Mouse (Mus musculus): ENCODE data around the gene Olfr71. TPM values are rescaled to one million over a fixed set of nuclear protein-coding genes. Genes with fewer than 3 reads are reported as not detected.

Olfr71 gene
- polyA plus RNA-seq, 1 experiment from 2014 or later: not detected

GRCm38 (mm10) chr4:43724764-43725163, 14.7 kb upstream of the Olfr71 start:
- H3K9me3 ChIP-seq (replicated peaks; ENCODE audit: control insufficient read depth, low read length): no peaks in the 10 kb centered on the region
- no peak overlapping the region for H3K4me2 ChIP-seq
- H3K27me3 ChIP-seq (ENCODE audit: control insufficient read depth, insufficient read depth, low read length): no peaks in the 10 kb centered on the region
- no peak overlapping the region for H3K27ac ChIP-seq (ENCODE audit: low read depth, low read length)
- H3K4me3 ChIP-seq (ENCODE audit: low read depth, low read length): no peak overlapping the region
- ATAC-seq (replicated peaks; ENCODE audit: insufficient number of reproducible peaks, low FRiP score, low TSS enrichment): no peak
- no peak overlapping the region for H3K9ac ChIP-seq (ENCODE audit: low read depth, low read length)
- 10% methylated on average over 1 of the region's 1 CpGs for WGBS (ENCODE audit: insufficient replicate concordance)
- H3K4me1 ChIP-seq (ENCODE audit: control insufficient read depth, insufficient read depth, low read length): peaks cover 31% of the 10 kb centered on the region
- no peaks in the 10 kb centered on the region for H3K36me3 ChIP-seq (ENCODE audit: control insufficient read depth, insufficient read depth, low read length)

GRCm38 (mm10) chr4:43722191-43722590, 12.1 kb upstream of the Olfr71 start:
- 82% methylated on average over 4 of the region's 4 CpGs for WGBS (ENCODE audit: insufficient replicate concordance)
- no peak overlapping the region for H3K4me2 ChIP-seq
- no peak for ATAC-seq (replicated peaks; ENCODE audit: insufficient number of reproducible peaks, low FRiP score, low TSS enrichment)
- H3K27ac ChIP-seq (ENCODE audit: low read depth, low read length): no peak overlapping the region
- no peaks in the 10 kb centered on the region for H3K36me3 ChIP-seq (ENCODE audit: control insufficient read depth, insufficient read depth, low read length)
- H3K27me3 ChIP-seq (ENCODE audit: control insufficient read depth, insufficient read depth, low read length): no peaks in the 10 kb centered on the region
- no peaks in the 10 kb centered on the region for H3K9me3 ChIP-seq (replicated peaks; ENCODE audit: control insufficient read depth, low read length)
- H3K9ac ChIP-seq (ENCODE audit: low read depth, low read length): no peak overlapping the region
- H3K4me3 ChIP-seq (ENCODE audit: low read depth, low read length): no peak overlapping the region
- H3K4me1 ChIP-seq (ENCODE audit: control insufficient read depth, insufficient read depth, low read length): peaks cover 6% of the 10 kb centered on the region

DNA sequence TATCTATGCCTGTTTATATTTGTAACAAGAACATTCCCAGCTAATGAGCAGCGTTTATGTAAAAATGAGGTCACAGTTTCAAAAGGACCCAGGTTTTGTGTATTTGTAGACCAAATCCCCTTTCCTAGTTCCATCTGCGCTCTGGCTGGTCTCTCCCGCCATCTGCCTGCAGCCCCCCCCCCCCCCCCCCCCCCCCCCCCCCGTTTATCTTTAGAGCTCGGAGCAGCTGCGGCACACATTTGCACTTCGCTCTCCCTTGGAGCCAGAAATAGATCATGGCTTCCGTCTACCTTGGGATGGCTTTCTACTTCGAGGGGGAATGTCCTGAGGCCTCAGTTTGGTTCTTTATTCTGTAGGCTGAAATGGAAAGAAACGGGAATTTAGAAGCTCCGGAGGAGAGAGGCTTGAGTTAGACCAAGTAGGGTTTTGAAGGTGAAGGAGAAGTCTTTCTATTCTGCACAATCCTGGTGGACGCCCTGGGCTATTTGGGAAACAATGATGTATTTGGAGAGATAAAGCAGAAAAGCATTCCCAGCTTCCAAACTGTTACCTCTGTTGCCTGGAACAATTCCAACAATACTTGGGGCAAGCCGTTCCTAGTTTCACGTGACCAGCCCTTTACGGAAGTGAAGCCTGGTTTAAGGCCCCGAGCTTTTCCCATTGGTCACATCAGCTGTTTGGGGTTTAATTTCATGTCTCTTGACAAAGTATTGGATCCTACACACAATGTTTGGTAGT, 10.6 kb upstream of the Olfr71 start:
- 44% methylated on average over 14 of the region's 16 CpGs for WGBS (ENCODE audit: insufficient replicate concordance)
- Histone ChIP-seq H3K4me3 (ENCODE audit: low read depth, low read length) (no peak overlapping the region), H3K4me1 (ENCODE audit: control insufficient read depth, insufficient read depth, low read length) (no peaks in the 10 kb centered on the region; the same call in 1 of the 2 replicates), H3K27me3 (ENCODE audit: control insufficient read depth, insufficient read depth, low read length) (no peaks in the 10 kb centered on the region), H3K27ac (ENCODE audit: low read depth, low read length) (peak overlapping the region; percentile 57), H3K9ac (ENCODE audit: low read depth, low read length) (no peak overlapping the region), H3K9me3 (replicated peaks; ENCODE audit: control insufficient read depth, low read length) (no peaks in the 10 kb centered on the region), H3K36me3 (ENCODE audit: control insufficient read depth, insufficient read depth, low read length) (no peaks in the 10 kb centered on the region), H3K4me2 (peak overlapping the region; percentile 22; the same call in 1 of the 2 replicates)
- no peak for ATAC-seq (replicated peaks; ENCODE audit: insufficient number of reproducible peaks, low FRiP score, low TSS enrichment)

DNA sequence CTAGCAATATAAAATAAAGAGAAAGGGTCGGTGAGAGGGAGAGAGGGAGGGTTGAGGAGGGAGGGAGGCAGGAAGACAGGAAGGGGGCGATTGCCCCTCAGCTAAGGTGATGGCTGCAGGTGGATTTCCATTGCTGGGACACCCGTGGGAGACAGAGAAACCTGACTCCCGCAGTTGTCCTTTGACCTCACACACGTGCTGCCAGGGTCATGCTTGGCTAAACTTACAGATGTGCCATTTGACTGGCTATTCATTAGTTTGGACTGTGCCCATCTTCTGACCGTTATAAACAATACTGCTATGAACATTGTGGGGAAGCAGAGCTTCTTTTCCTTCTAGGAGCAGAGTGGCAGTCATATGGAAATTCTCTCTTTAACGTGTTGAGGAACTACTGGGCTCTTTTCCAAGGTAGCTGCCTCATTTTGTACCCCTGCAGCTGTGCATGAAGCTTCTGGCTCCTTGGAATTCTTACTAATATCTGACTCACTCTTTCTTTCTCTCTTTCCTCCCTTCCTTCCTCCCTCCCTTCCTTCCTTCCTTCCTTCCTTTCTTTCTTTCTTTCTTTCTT, 3.7 kb upstream of the Olfr71 start:
- H3K9ac ChIP-seq (ENCODE audit: low read depth, low read length): no peak overlapping the region
- 48% methylated on average over 7 of the region's 7 CpGs for WGBS (ENCODE audit: insufficient replicate concordance)

GRCm38 (mm10) chr4:43711821-43712220, 1.8 kb upstream of the Olfr71 start:
- no peaks in the 10 kb centered on the region for H3K36me3 ChIP-seq (ENCODE audit: control insufficient read depth, insufficient read depth, low read length)
- no peak overlapping the region for H3K27ac ChIP-seq (ENCODE audit: low read depth, low read length)
- H3K4me3 ChIP-seq (ENCODE audit: low read depth, low read length): no peak overlapping the region
- H3K4me1 ChIP-seq (ENCODE audit: control insufficient read depth, insufficient read depth, low read length): 0 out of 2 replicates have a peak, but pooled peaks cover 4% of the 10 kb centered on the region
- WGBS (ENCODE audit: insufficient replicate concordance): 4% methylated on average over 2 of the region's 2 CpGs
- H3K9ac ChIP-seq (ENCODE audit: low read depth, low read length): no peak overlapping the region
- H3K4me2 ChIP-seq: peak overlapping the region; percentile 33; the same call in 1 of the 2 replicates
- no peaks in the 10 kb centered on the region for H3K9me3 ChIP-seq (replicated peaks; ENCODE audit: control insufficient read depth, low read length)
- ATAC-seq (replicated peaks; ENCODE audit: insufficient number of reproducible peaks, low FRiP score, low TSS enrichment): no peak
- H3K27me3 ChIP-seq (ENCODE audit: control insufficient read depth, insufficient read depth, low read length): no peaks in the 10 kb centered on the region

More for the DNA sequence above, 3.7 kb upstream of the Olfr71 start:
- Histone ChIP-seq H3K4me3 (ENCODE audit: low read depth, low read length) (no peak overlapping the region), H3K4me2 (no peak overlapping the region), H3K27ac (ENCODE audit: low read depth, low read length) (no peak overlapping the region), H3K36me3 (ENCODE audit: control insufficient read depth, insufficient read depth, low read length) (no peaks in the 10 kb centered on the region), H3K9me3 (replicated peaks; ENCODE audit: control insufficient read depth, low read length) (no peaks in the 10 kb centered on the region), H3K27me3 (ENCODE audit: control insufficient read depth, insufficient read depth, low read length) (no peaks in the 10 kb centered on the region), H3K4me1 (ENCODE audit: control insufficient read depth, insufficient read depth, low read length) (0 out of 2 replicates have a peak, but pooled peaks cover 4% of the 10 kb centered on the region)
- ATAC-seq (replicated peaks; ENCODE audit: insufficient number of reproducible peaks, low FRiP score, low TSS enrichment): no peak

DNA sequence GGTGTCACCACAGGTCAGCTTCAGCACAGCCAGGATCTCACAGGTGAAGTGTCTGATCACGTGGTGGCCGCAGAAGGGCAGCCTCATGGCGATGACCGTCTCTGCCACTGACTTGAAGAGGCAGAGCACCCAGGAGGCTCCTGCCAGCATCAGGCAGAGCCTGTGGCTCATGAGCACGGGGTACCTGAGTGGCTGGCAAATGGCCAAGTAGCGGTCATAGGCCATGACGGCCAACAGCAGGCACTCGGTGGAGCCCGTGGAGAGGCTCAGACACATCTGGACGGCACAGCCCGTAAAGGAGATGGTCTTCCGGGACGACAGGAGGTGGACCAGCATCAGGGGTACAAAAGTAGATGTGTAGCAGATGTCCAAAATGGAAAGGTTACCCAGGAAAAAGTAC, 4.1 kb downstream of the Olfr71 start:
- 81% methylated on average over 13 of the region's 13 CpGs for WGBS (ENCODE audit: insufficient replicate concordance)
- H3K9ac ChIP-seq (ENCODE audit: low read depth, low read length): no peak overlapping the region
- no peak for ATAC-seq (replicated peaks; ENCODE audit: insufficient number of reproducible peaks, low FRiP score, low TSS enrichment)
- H3K4me2 ChIP-seq: no peak overlapping the region
- H3K9me3 ChIP-seq (replicated peaks; ENCODE audit: control insufficient read depth, low read length): no peaks in the 10 kb centered on the region
- no peaks in the 10 kb centered on the region for H3K4me1 ChIP-seq (ENCODE audit: control insufficient read depth, insufficient read depth, low read length)
- no peak overlapping the region for H3K4me3 ChIP-seq (ENCODE audit: low read depth, low read length)
- H3K36me3 ChIP-seq (ENCODE audit: control insufficient read depth, insufficient read depth, low read length): no peaks in the 10 kb centered on the region
- H3K27me3 ChIP-seq (ENCODE audit: control insufficient read depth, insufficient read depth, low read length): no peaks in the 10 kb centered on the region
- no peak overlapping the region for H3K27ac ChIP-seq (ENCODE audit: low read depth, low read length)

DNA sequence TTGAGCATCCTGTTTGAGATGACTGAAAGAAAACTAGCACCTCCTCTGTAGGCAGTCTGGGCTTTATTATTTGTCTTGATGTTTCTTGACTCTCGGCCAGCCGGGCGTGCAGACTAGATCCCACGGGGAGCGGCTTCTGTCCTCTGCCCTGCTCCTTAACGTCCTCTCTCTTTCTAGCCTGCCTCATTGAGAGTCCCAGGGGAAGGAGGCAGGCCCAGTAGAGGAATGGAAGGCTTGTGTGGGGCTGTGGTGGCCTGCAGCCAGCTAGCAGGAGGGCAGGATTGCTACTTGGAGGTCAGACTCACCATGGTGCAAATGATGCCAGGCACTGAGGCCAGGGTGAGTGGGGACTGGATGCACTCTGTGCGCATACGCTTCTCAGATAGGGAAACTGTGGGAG, 6.2 kb downstream of the Olfr71 start:
- WGBS (ENCODE audit: insufficient replicate concordance): 84% methylated on average over 8 of the region's 8 CpGs
- no peak overlapping the region for H3K9ac ChIP-seq (ENCODE audit: low read depth, low read length)
- H3K27me3 ChIP-seq (ENCODE audit: control insufficient read depth, insufficient read depth, low read length): no peaks in the 10 kb centered on the region
- H3K27ac ChIP-seq (ENCODE audit: low read depth, low read length): no peak overlapping the region
- H3K4me3 ChIP-seq (ENCODE audit: low read depth, low read length): no peak overlapping the region
- ATAC-seq (replicated peaks; ENCODE audit: insufficient number of reproducible peaks, low FRiP score, low TSS enrichment): no peak
- H3K36me3 ChIP-seq (ENCODE audit: control insufficient read depth, insufficient read depth, low read length): no peaks in the 10 kb centered on the region
- no peaks in the 10 kb centered on the region for H3K4me1 ChIP-seq (ENCODE audit: control insufficient read depth, insufficient read depth, low read length)
- H3K9me3 ChIP-seq (replicated peaks; ENCODE audit: control insufficient read depth, low read length): no peaks in the 10 kb centered on the region
- no peak overlapping the region for H3K4me2 ChIP-seq

DNA sequence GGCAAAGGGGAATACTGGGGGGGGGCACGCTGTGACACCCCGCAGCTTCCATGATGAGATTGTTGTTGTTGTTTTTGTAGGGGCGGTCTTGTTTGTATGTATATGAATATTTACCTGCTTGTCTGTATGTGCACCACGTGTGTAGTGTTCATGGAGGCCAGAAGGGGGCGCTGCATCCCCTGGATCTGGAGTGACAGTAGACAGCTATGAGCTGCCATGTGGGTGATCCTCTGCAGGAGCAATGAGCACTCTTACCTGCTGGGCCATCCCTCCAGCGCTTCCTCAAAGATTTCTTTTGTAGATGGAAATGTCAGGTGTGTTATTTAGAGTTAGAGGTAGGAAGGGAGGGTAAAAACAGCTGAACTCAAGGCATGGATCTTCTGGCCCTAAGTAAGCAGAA, 6.6 kb downstream of the Olfr71 start:
- Histone ChIP-seq H3K9me3 (replicated peaks; ENCODE audit: control insufficient read depth, low read length) (no peaks in the 10 kb centered on the region), H3K27me3 (ENCODE audit: control insufficient read depth, insufficient read depth, low read length) (no peaks in the 10 kb centered on the region), H3K4me1 (ENCODE audit: control insufficient read depth, insufficient read depth, low read length) (no peaks in the 10 kb centered on the region), H3K4me2 (no peak overlapping the region), H3K27ac (ENCODE audit: low read depth, low read length) (no peak overlapping the region), H3K36me3 (ENCODE audit: control insufficient read depth, insufficient read depth, low read length) (no peaks in the 10 kb centered on the region), H3K9ac (ENCODE audit: low read depth, low read length) (no peak overlapping the region), H3K4me3 (ENCODE audit: low read depth, low read length) (no peak overlapping the region)
- no peak for ATAC-seq (replicated peaks; ENCODE audit: insufficient number of reproducible peaks, low FRiP score, low TSS enrichment)
- 63% methylated on average over 6 of the region's 6 CpGs for WGBS (ENCODE audit: insufficient replicate concordance)

GRCm38 (mm10) chr4:43700707-43701106, 9.3 kb downstream of the Olfr71 start, which contains the start of gene Olfr70:
TSS of gene Olfr70 (minus strand) at chr4:43700807.
- Histone ChIP-seq H3K36me3 (ENCODE audit: control insufficient read depth, insufficient read depth, low read length) (no peaks in the 10 kb centered on the region), H3K27me3 (ENCODE audit: control insufficient read depth, insufficient read depth, low read length) (no peaks in the 10 kb centered on the region), H3K27ac (ENCODE audit: low read depth, low read length) (no peak within 1 kb of the TSS), H3K4me1 (ENCODE audit: control insufficient read depth, insufficient read depth, low read length) (0 out of 2 replicates have a peak, but pooled peaks cover 1% of the 10 kb centered on the region), H3K9ac (ENCODE audit: low read depth, low read length) (no peak within 1 kb of the TSS), H3K4me2 (no peak within 1 kb of the TSS), H3K9me3 (replicated peaks; ENCODE audit: control insufficient read depth, low read length) (no peaks in the 10 kb centered on the region), H3K4me3 (ENCODE audit: low read depth, low read length) (no peak within 1 kb of the TSS)
- 71% methylated on average over 6 of the region's 6 CpGs for WGBS (ENCODE audit: insufficient replicate concordance)
- ATAC-seq (replicated peaks; ENCODE audit: insufficient number of reproducible peaks, low FRiP score, low TSS enrichment): no peak

Data from heart, embryonic 11.5 days (tissue).